Mouse (Mus musculus): ENCODE measurements around the gene Dennd5b. TPM values are rescaled to one million over a fixed set of nuclear protein-coding genes. Genes with fewer than 3 reads are reported as not detected.

The Dennd5b gene
- total RNA-seq, 2 experiments from 2014 or later = 0.67 to 2.0 TPM

DNA sequence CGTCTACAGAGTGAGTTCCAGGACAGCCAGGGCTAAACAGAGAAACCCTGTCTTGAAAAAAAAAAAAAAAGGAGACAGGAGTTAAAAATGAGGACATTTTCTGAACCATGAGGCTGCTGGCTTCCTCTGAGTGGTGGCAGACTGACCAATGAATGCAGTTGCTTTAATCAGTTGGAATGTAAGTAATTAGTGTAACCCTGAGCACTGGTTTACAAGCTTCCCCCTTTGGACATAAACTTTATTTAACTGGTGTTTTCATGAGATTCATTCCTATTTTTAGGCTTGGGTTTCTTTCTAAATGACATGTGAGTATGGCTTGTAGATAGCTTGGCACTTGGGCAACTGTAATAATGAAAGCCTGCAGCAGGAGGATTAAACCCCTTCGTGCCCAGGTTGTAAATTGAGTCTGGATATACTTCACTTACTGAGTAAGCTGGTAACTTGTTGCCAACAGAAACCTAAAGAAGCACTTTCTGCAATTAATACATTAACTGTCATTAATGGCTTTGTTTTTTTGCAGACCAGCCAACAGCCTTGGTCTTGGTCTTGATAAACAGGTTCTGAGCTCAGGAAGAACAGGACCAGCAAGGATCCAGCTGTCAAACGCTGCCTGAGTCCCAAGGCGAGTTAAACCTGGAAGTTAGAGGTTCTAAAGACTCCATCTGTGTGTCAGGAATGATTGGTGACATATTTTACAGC, 141.8 kb downstream of the Dennd5b start:
- ATAC-seq (replicated peaks; ENCODE audit: poor library complexity, severe bottlenecking) = no peak

DNA sequence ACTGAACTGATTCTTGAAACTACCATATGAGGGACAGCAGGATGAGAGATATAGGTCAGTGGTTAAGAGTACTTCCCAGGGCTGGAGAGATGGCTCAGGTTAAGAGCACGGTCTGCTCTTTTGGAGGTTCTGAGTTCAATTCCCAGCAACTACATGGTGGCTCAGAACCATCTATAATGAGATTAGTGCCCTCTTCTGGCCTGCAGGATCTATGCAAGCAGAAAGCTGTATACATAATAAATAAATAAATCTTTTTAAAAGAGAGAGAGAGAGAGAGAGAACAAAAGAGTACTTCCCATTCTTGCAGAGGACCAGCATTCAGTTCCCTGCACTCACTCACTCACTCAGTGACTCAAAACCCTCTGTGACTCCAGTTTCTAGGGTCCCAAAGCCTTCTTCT, 142.8 kb downstream of the Dennd5b start:
- peak; percentile 52 for ATAC-seq (replicated peaks; ENCODE audit: poor library complexity, severe bottlenecking)

- ATAC-seq (replicated peaks; ENCODE audit: poor library complexity, severe bottlenecking) = no peak
Observed at GRCm38 (mm10) chr6:148957046-148957445, 144.4 kb downstream of the Dennd5b start.

DNA sequence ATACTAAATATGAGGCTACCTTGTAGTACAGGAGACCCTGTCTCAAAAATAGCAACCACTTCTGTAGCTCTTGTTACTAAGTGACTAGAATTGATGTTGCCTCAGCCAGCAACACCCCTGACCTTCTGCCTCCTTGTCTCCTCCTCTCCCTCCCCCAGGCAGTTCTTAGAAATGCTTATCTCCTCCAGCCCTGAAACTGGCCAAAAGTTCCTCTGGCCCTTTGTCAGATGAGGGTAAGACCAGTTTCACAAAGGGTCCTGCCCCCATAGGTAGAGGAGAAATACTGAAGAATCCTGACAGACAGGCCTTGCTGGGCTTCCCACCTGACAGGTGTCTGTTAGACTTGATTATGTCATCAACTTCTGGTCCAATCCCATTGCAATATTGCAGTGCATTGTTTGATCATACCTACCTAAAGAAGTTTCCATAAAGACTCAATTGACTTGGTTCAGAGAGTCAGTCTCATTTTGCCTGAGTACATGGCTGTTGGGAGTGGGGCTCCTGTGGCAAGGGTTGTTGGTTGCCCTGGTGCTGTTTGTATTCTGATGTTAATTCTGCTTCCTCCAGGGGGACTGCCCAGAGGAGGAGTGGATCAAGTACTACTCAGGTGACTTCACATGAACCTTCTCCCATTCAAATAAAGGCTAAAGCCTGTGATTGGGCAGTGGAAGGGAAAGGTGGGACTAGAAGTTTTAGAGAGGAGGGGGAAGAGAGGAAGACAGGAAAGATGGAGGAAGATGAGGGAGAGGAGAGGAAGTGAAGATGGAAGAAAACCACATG, 145.6 kb downstream of the Dennd5b start:
- ATAC-seq (replicated peaks; ENCODE audit: poor library complexity, severe bottlenecking) = no peak

DNA sequence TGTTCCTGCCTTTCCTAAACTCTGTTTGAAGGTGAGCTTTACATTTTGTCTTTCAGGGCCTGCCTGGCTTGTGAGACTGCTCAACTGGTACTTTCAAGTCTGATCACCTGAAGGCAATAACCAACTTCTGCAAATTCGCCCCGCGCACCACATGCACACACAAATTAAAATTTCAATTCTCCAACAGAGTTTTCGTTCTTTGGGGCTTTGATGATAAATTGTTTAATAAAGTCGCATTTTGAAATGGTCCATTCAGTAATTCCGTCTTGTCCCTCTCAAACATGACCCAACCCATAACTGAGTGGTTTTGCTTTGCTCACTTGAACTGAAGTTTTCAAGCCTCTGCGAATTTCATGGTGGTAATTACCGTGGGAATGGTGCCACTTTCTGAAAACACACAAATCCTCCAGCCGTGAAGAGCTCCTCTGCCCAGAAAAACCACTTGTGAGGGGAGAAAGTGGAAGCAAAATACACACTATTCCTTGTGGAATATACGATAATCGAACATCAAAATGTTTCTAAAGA, 154.5 kb downstream of the Dennd5b start:
- no peak for ATAC-seq (replicated peaks; ENCODE audit: poor library complexity, severe bottlenecking)

- ATAC-seq (replicated peaks; ENCODE audit: poor library complexity, severe bottlenecking) = peak; percentile 77
Observed at GRCm38 (mm10) chr6:148946409-148946742, 155.1 kb downstream of the Dennd5b start, which contains the start of gene Sinhcaf. Sinhcaf (minus strand) TSS chr6:148946467.

GRCm38 (mm10) chr6:148945509-148946408, 155.7 kb downstream of the Dennd5b start:
- ATAC-seq (replicated peaks; ENCODE audit: poor library complexity, severe bottlenecking) = peak; percentile 22

DNA sequence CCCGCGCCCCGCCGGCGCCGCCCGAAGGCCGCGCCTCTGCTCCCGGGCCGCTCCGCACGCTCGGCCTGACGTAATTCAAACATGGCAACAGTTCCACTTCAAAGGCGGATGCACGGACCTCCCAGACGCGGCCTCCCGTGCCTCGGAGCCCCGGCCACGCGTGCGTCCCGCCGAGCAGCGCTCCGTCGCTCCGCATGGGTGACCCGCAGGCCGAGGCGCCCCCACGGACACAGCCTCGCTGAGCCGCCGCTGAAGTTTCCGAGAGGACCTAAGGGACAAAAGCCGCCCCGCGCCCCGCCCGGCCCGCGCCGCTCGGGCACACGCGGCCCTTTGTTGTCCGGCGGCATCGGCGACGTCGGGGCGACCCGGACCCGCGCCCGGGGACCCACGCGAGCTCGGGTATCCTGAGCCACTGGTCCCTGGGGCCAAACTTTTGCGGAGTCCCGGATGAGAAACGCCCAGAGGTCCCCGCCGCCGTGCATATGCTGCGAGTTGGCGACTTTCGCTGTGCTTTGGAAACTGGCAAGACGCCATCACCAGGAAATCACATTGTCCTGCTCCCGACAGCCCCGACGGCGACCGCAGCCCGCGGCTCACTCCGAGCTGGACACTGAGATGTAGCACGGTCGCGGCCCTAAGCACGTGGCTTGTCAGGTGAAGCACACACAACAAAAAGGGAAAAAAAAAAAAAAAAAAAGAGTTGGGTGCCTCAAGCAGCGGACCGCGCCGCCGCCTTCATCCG, 156.5 kb downstream of the Dennd5b start:
- peak; percentile 42 for ATAC-seq (replicated peaks; ENCODE audit: poor library complexity, severe bottlenecking)

GRCm38 (mm10) chr6:148944344-148944766, 157.1 kb downstream of the Dennd5b start:
- peak; percentile 5 for ATAC-seq (replicated peaks; ENCODE audit: poor library complexity, severe bottlenecking)

DNA sequence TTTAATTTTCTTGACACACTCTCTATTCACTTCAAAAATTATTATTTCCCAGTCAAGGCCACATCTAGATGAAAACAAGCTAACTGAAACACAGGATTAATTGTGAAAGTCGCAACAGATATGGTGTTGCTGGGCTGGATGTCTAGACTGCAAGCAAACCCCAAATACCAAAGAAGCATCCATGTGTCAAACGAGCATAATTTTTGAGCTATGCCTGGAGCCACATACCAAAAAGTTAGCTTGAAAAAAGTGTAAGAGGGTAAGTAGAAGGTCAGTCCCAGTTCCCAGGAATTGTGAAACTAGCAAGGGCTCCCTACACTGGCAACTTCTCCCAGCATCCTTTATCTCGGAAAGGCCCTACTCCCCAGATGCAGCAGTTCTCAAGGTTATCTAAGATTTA, 157.8 kb downstream of the Dennd5b start:
- no peak for ATAC-seq (replicated peaks; ENCODE audit: poor library complexity, severe bottlenecking)

DNA sequence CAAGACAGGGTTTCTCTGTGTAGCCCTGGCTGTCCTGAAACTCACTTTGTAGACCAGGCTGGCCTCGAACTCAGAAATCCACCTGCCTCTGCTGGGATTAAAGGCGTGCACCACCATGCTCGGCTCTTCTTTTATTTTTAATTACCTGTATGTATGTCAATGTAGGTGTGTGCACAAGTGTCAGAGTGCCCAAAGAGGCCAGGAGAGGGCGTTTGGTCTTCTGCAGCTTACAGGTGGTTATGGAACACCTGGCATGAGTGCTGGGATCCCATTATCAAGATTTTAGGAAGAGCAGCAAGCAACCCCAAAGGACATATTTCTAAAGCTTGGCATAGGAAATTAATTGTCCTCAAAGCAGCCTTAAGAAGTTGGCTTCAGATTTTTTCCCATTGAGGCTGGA, 159.1 kb downstream of the Dennd5b start:
- no peak for ATAC-seq (replicated peaks; ENCODE audit: poor library complexity, severe bottlenecking)

- ATAC-seq (replicated peaks; ENCODE audit: poor library complexity, severe bottlenecking) = no peak
Observed at GRCm38 (mm10) chr6:148941880-148942279, 159.6 kb downstream of the Dennd5b start.

DNA sequence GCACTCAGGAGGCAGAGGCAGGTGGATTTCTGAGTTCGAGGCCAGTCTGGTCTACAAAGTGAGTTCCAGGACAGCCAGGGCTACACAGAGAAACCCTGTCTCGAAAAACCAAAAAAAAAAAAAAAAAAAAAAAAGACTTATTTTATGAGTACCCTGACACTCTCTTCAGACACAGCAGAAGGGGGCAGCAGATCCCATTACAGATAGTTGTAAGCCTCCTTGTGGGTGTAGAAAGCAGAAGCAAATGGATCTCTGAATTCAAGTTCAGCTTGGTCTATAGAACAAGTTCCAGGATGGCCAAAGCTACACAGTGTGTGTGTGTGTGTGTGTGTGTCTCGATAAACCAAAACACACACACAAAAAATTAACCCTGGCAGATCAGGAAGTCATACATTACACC, 161.1 kb downstream of the Dennd5b start:
- ATAC-seq (replicated peaks; ENCODE audit: poor library complexity, severe bottlenecking) = peak; percentile 57

Other genes starting within 250 kb of the Dennd5b start
- gene Caprin2, start 205.4 kb downstream of the Dennd5b start, total RNA-seq (2014; fragmentation: Nextera tagmentation) = 5.0 and 7.7 TPM in 2 replicates
- 6.3 and 8.8 TPM in 2 replicates for gene Caprin2, start 205.4 kb downstream of the Dennd5b start, total RNA-seq (2017)
- 45.4 and 55.1 TPM in 2 replicates for gene Sinhcaf, start 155.2 kb downstream of the Dennd5b start, total RNA-seq (2014; fragmentation: Nextera tagmentation)
- 106 and 131 TPM in 2 replicates for gene Sinhcaf, start 155.2 kb downstream of the Dennd5b start, total RNA-seq (2017)
- not detected in 2 replicates for gene Gm10203, start 28.5 kb upstream of the Dennd5b start, total RNA-seq (2014; fragmentation: Nextera tagmentation)
- not detected in 2 replicates for gene Gm10203, start 28.5 kb upstream of the Dennd5b start, total RNA-seq (2017)
- gene Etfbkmt, start 38.2 kb upstream of the Dennd5b start, total RNA-seq (2014; fragmentation: Nextera tagmentation) = 7.8 and 23.3 TPM in 2 replicates
- gene Etfbkmt, start 38.2 kb upstream of the Dennd5b start, total RNA-seq (2017) = 6.1 and 10.3 TPM in 2 replicates
- 5.3 and 10.1 TPM in 2 replicates for gene Amn1, start 87.0 kb upstream of the Dennd5b start, total RNA-seq (2014; fragmentation: Nextera tagmentation)
- 6.1 and 8.7 TPM in 2 replicates for gene Amn1, start 87.0 kb upstream of the Dennd5b start, total RNA-seq (2017)
- 26.0 and 26.5 TPM in 2 replicates for gene Resf1, start 207.7 kb upstream of the Dennd5b start, total RNA-seq (2014; fragmentation: Nextera tagmentation)
- gene Resf1, start 207.7 kb upstream of the Dennd5b start, total RNA-seq (2017) = 29.9 and 47.7 TPM in 2 replicates

Measured in granulocyte monocyte progenitor cell, adult 5-6 weeks (primary cell).